Mouse (Mus musculus) heart, postnatal 25 days (tissue): ENCODE results near the gene Pde6c. TPM values are rescaled to one million over a fixed set of nuclear protein-coding genes. Genes with fewer than 3 reads are reported as not detected.

Experiments
- DNase-seq: peaks from one replicate; pipeline ENCODE4 v3.0.0; 2022; ENCODE audit warnings: low spot score
- intact Hi-C: fragments of 180-260 bp; cut with DNase I; formaldehyde crosslinking; loops from one replicate; pipeline ENCODE4 v1.15.1; 2025
- total RNA-seq, 2 experiments: library from RNA; stranded (reverse); gene quantifications; 2 replicates each; pipeline ENCODE4 v1.2.3; 2021

Gene Pde6c
- total RNA-seq, 2 experiments from 2014 or later, result not detected

GRCm38 (mm10) chr19:38133986-38134385 is 1.4 kb downstream of the Pde6c start:
- no peak for DNase-seq
- intact Hi-C loops, result no loop called here

DNA sequence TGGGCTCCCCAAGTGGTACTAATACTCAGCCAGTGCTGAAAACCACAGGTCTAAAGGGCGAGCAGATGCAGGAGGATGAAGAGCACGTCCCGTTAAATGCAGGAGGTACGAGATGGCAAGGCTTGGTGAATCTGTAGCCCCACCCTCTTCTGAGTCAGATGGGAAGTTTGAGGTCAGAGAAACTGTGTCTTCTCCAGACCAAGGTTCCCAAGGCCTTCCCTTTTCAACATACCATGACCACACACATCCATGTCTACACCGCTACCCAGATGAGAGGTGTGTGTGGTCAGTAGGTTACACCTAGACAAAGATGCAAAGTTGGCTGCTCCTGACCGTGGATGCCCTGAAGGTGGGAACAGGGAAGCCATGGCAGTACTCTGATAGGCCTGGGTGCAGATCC is 2.2 kb downstream of the Pde6c start:
- DNase-seq, result no peak
- intact Hi-C loops, result no loop called here

- intact Hi-C loops, result no loop called here
- no peak for DNase-seq
Observed at GRCm38 (mm10) chr19:38143540-38144271, 11.1 kb downstream of the Pde6c start.

GRCm38 (mm10) chr19:38156243-38156642 is 23.7 kb downstream of the Pde6c start:
- DNase-seq, result no peak
- intact Hi-C loops, result no loop called here

DNA sequence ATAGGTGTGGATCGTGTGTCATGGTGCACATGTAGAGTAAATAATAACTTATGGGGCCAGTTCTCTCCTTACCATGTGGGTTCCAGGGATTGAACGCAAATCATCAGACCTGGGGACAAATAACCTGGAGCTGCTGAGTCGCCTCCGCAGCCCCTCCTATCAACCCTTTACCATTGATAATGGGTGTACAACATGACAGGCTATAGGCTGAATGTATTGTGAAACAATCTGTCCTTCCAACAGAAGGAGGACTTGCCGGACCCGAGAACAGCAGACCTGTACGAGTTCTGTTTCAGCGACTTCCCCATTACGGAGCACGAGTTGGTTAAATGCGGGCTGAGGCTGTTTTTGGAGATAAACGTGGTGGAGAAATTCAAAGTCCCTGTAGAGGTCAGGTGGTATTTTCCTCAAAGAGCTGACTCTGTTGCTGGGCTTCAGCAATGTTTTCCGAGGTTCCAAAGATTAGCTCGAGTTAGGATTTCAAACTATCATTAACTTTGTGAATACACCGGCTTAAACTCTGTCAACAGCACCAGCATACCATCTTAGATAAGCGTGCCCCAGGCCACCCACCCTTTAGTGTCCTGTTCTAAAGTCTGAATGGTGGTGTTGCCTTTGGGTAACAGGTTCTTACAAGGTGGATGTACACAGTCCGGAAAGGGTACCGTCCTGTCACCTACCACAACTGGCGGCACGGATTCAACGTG is 29.2 kb downstream of the Pde6c start:
- no peak for DNase-seq
- intact Hi-C loops, result no loop called here

DNA sequence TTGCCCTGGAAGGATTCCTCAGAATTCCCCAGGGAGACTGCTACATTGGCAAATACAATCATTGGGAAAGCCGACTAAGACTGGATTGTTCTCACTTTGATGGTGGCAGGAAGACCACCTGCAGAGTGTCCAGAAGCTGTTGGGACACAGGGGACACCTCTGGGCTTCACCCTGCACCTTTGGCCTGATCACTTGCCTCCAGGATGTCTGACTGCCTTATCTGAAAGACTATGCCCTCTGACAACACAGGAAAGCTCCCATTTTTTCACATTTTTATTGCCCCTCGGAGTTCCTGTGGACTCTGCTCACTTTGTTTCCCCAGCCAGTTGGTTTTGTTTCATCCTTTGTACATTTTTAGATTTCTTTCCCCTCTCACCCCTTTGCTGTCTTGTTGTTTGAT is 32.1 kb downstream of the Pde6c start:
- intact Hi-C loops, result no loop called here
- DNase-seq, result no peak

DNA sequence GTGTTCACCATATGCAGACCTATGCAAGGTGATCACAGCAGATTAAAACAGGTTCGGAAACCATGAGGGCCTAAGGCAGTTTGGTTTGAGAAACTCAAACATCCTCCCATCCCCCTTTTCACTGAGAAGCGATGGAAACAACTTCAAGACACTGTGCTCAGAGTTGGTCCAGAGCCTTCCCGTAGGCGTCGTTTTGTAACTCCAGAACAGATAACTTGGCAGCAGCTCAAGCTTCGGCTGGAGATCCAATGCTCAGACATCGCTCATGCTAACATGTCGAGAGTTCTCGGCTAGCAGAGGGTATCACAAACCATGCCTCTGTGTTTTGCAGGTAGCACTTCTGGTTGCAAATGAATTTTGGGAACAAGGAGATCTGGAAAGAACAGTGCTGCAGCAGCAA is 47.1 kb downstream of the Pde6c start:
- no peak for DNase-seq
- intact Hi-C loops, result no loop called here

GRCm38 (mm10) chr19:38186631-38187344 is 54.2 kb downstream of the Pde6c start:
- intact Hi-C loops, result no loop called here

GRCm38 (mm10) chr19:38187345-38187680 is 54.7 kb downstream of the Pde6c start:
- no peak for DNase-seq
- intact Hi-C loops, result no loop called here

More at GRCm38 (mm10) chr19:38186631-38187344, 54.2 kb downstream of the Pde6c start:
- DNase-seq, result no peak

- no peak for DNase-seq
- intact Hi-C loops, result no loop called here
Observed at GRCm38 (mm10) chr19:38190606-38191005, 58.0 kb downstream of the Pde6c start.

GRCm38 (mm10) chr19:38191446-38191845 is 58.9 kb downstream of the Pde6c start:
- DNase-seq, result no peak
- intact Hi-C loops, result no loop called here

DNA sequence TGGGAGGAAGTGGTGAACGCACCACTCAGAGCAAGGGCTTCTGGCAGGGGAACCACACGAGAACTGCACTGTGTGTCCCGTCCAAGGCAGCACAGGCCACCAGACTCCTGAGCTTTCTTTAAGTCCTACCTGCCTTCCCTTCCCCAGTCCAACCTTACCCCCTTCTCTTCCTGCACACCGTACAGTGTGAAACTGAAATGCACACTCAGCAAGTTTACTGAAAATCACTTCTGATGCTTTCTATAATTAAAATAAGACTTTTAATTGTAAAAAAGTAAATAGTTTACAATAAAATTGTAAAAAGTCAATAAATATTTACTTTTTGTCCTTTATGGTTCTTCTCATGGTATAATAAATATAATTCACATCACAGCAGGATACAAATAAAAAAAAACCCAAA is 62.7 kb downstream of the Pde6c start:
- DNase-seq, result no peak
- intact Hi-C loops, result loop anchor here (5.0 kb wide), 1 partner anchor 238 kb away; no protein-coding TSS in a partner anchor

- intact Hi-C loops, result loop anchor here (5.0 kb wide), 1 partner anchor 241 kb away; no protein-coding TSS in a partner anchor
- DNase-seq, result no peak
Observed at GRCm38 (mm10) chr19:38198731-38199130, 66.2 kb downstream of the Pde6c start.

DNA sequence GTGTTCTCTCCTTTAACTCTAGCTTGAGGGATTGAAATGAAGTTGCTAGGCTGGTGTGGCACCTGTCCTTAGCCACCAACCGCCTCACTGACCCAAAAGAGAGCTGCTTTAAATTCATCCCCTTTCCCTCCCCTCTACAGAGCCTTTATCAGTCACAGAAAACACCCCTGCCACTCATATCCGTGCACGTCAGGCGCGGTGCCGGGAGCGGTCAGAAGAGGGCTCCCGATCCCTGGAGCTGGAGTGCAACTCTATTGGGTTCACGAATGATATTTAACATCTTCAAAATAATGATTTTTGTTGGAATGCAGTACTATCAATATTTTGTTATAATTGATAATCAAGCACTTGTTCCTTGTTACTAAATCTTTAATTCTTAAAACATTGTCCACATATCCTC is 74.1 kb downstream of the Pde6c start:
- DNase-seq, result no peak
- intact Hi-C loops, result loop anchor here (5.0 kb wide), 1 partner anchor 119 kb away; no protein-coding TSS in a partner anchor

DNA sequence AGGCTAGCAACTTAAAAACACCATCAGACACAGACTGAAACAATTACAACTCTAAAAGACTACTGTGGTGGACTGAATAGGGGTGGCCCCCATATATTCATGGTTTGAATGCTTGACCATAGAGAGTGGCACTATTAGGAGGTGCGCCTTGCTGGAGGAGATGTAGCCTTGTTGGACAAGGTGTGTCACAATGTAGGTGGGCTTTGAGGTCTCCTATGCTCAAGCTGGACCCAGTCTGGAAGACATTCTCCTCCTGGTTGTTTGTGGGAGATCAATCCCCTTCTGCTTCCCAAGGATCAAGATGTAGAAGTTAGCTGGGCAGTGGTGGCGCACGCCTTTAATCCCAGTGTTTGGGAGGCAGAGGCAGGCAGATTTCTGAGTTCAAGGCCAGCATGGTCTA is 85.1 kb downstream of the Pde6c start:
- DNase-seq, result no peak
- intact Hi-C loops, result no loop called here

DNA sequence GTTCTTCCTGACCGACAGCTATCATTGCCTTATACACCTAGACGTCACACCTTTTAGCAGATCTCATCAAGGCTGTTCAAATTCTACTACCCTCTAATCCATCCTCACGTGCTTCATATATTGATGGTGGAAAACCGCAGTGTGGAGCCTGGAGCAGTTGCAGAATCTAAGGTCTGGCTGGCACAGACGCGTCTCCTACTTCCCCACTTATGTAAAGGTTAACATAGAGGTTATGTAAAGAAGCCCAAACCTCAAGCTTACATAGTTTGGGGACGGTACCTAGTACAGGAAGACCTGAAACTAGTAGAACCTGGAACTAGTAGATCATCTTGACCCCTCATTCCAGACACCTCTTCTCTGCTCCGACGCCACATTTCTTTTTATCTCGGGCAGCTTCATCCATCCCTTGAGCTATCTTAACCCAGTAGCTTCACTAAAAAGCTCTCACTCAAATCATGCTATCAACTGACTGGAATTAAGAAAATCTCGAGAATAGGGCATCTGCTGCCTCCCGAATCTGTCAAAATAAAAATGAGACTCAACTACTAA is 90.8 kb downstream of the Pde6c start:
- intact Hi-C loops, result no loop called here

GRCm38 (mm10) chr19:38223905-38224684 is 91.5 kb downstream of the Pde6c start, which contains the start of gene Fra10ac1:
Gene Fra10ac1 (minus strand): TSS chr19:38224156.
- intact Hi-C loops, result no loop called here
- peak; percentile 77 for DNase-seq

More for the DNA sequence above, 90.8 kb downstream of the Pde6c start:
- DNase-seq, result no peak

GRCm38 (mm10) chr19:38224685-38225060 is 92.1 kb downstream of the Pde6c start:
- no peak for DNase-seq
- intact Hi-C loops, result no loop called here

- intact Hi-C loops, result no loop called here
- no peak for DNase-seq
Observed at GRCm38 (mm10) chr19:38228699-38229098, 96.1 kb downstream of the Pde6c start.

DNA sequence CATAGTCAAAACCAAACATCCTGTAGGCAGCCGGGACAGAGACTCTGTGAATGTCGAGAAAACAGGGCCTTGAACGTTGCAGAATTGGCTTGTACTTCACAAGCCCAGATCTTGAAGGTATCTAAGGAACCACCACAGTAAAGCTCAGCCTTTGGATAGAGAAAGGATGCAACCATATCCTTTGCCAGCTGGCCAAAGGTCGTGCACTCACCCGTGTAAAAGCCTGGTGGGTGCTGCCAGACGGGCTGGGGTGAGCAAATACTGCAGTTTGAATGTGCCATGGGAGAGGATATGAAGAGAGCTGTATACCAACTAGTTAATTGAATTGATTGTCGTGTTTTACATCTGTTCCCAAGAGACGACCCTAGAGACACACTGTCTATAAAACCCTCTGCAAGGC is 99.5 kb downstream of the Pde6c start:
- intact Hi-C loops, result no loop called here
- no peak for DNase-seq
